Mouse (Mus musculus) G1E (cell line): ENCODE results near the gene Hoxa11. TPM values are rescaled to one million over a fixed set of nuclear protein-coding genes. Genes with fewer than 3 reads are reported as not detected.

ENCODE experiments used
- ATAC-seq: 2 replicates; pipeline ENCODE4 v1.8.0; 2016; ENCODE audit warnings: mild to moderate bottlenecking; ENCODE audit not compliant: insufficient number of reproducible peaks, poor library complexity, low FRiP score, severe bottlenecking; ENCODE audit errors: extremely low read depth
- DNase-seq: peaks from one replicate; pipeline ENCODE4 v3.0.0; 2012; ENCODE audit warnings: low spot score
- H3K27me3 ChIP-seq: 2 replicates; pipeline ENCODE4 v1.6.1; 2012; ENCODE audit warnings: mild to moderate bottlenecking, low read length, inconsistent platforms; ENCODE audit not compliant: insufficient read depth
- H3K36me3 ChIP-seq: replicated peaks from 2 replicates; pipeline ENCODE3; 2012; ENCODE audit warnings: mild to moderate bottlenecking, inconsistent platforms
- H3K4me1 ChIP-seq: 2 replicates; pipeline ENCODE4 v1.6.1; 2012; ENCODE audit warnings: low read depth, low read length, inconsistent platforms, mixed read lengths; ENCODE audit not compliant: insufficient read depth
- H3K4me3 ChIP-seq: 2 replicates; pipeline ENCODE4 v1.5.1; 2012; ENCODE audit warnings: low read depth, mild to moderate bottlenecking, inconsistent platforms, low read length, moderate library complexity, mixed read lengths
- H3K9me3 ChIP-seq: replicated peaks from 2 replicates; pipeline ENCODE4 v1.6.1; 2012; ENCODE audit warnings: inconsistent platforms
- CTCF ChIP-seq: IDR thresholded peaks from 2 replicates; pipeline ENCODE4 v1.5.1; 2012; ENCODE audit warnings: low read depth, low read length, inconsistent platforms, mixed read lengths
- GATA1 ChIP-seq: IDR thresholded peaks from 2 replicates; pipeline ENCODE4 v1.6.1; 2012; ENCODE audit warnings: borderline replicate concordance, low read length, inconsistent platforms, mixed read lengths
- GATA2 ChIP-seq: IDR thresholded peaks from 2 replicates; pipeline ENCODE4 v1.6.1; 2012; ENCODE audit warnings: low read depth, low read length, inconsistent platforms, borderline replicate concordance
- POLR2AphosphoS5 ChIP-seq: IDR thresholded peaks from 2 replicates; pipeline ENCODE4 v1.6.1; 2012; ENCODE audit warnings: low read depth, low read length, inconsistent platforms; ENCODE audit not compliant: insufficient replicate concordance
- TAL1 ChIP-seq: conservative IDR thresholded peaks from 2 replicates; pipeline ENCODE4 v1.6.1; 2012; ENCODE audit warnings: low read depth, low read length, inconsistent platforms, mixed read lengths
- polyA plus RNA-seq: library from polyadenylated mRNA; stranded (reverse); fragments of >175 nt; gene quantifications from 2 replicates; pipeline ENCODE4 v1.2.3, GENCODE M21; 2012
- total RNA-seq, 2 experiments: library from RNA; stranded (forward) in 1 of 2; stranded (reverse) in 1 of 2; fragments of 200-1000 nt in 1 of 2; fragments of >200 nt in 1 of 2; fragmentation: Nextera tagmentation in 1 of 2; gene quantifications; 2 replicates each; pipeline ENCODE4 v1.2.3; 2014 to 2017

Hoxa11 gene
- total and polyA plus RNA-seq, 3 experiments: not detected

DNA sequence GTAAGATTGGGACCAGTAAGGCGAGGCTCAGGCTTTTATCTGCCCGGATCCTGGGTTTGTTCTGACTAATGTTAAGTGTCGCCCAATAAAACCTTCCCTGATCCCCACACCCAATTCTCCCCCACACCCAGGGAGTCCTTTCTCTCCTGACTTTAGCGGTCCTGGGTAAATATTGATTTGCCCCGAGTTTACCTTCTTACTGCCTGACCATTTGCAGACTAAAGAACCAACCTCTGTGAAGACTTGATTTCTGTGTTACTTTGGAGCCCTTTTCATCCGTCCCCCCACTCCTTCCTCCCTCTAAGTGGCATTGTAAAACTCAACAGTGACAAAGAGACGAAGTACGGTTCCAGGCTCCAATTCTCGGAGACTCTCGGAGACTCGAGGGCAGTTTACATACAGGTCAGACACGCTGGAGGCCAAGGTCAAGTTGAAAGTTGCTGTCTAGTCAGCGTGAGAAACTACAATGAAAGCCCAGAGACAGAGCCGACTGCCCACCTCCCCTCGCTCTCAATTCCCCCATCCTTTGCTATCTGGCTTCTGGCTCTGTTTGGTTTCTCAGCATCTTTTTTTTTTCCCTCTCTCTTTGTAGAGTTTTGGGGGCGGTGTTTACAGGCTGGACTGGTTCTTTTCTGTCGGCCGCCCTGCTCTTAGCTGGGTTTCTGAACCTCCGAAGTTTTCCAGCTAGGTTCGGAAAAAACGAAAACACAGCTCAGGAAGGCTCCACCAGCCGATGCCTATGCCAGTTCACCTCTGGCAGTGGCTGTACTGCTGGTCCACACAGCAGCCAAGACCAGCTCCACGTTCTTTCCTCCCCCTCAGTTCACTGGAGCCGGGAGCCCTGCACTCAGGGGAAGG lies 17.1 kb upstream of the Hoxa11 start:
- DNase-seq (no peak), ATAC-seq (no peak)
- H3K36me3 ChIP-seq: no peaks in the 10 kb centered on the region
- no peak for TF ChIP-seq GATA1
- no peak for TF ChIP-seq CTCF
- TF ChIP-seq GATA2: no peak
- no peak for TF ChIP-seq TAL1
- no peak for TF ChIP-seq POLR2AphosphoS5
- no peaks in the 10 kb centered on the region for H3K4me1 ChIP-seq
- peaks cover 28% of the 10 kb centered on the region for H3K27me3 ChIP-seq
- H3K9me3 ChIP-seq: peaks cover 12% of the 10 kb centered on the region
- H3K4me3 ChIP-seq: no peak overlapping the region

DNA sequence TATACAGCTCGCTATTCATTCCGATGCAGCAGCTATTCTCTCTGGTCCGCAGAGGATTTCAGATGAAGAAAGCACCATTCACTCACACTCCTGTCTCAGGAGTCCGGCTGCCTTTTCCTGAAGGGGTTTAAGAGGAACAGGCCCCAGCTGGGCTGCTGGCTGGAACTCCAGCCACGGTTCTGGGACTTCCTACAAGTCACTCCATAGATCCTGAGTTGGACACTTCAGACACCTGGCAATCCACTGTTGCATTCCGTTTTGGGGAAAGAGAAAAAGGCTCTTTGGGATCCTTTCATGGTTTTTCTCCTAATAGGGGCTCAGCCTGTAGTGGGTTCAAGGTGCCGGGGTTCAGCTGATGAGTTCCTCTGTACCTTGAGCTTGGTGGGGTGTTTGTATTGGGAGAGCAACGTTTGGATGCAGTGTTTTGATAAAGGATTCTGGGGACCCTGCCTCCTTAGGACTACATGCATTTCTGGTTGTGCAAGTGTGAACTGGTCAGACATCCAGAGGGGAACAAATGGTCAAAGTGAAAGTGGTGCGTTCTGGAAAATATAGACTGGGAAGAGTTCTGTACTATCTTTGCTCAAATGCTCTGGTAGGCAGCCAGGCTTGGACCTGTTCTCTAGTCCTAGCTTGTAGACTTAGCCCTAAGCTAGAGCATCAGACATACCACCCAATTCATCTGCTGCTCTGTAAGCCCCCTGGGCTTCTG lies 16.3 kb upstream of the Hoxa11 start:
- Histone ChIP-seq H3K9me3 (peaks cover 12% of the 10 kb centered on the region), H3K4me1 (no peaks in the 10 kb centered on the region), H3K27me3 (peaks cover 28% of the 10 kb centered on the region), H3K36me3 (no peaks in the 10 kb centered on the region), H3K4me3 (no peak overlapping the region)
- no peak for DNase-seq
- ATAC-seq: no peak
- TF ChIP-seq GATA1: no peak
- TF ChIP-seq CTCF: no peak
- TF ChIP-seq TAL1: no peak

DNA sequence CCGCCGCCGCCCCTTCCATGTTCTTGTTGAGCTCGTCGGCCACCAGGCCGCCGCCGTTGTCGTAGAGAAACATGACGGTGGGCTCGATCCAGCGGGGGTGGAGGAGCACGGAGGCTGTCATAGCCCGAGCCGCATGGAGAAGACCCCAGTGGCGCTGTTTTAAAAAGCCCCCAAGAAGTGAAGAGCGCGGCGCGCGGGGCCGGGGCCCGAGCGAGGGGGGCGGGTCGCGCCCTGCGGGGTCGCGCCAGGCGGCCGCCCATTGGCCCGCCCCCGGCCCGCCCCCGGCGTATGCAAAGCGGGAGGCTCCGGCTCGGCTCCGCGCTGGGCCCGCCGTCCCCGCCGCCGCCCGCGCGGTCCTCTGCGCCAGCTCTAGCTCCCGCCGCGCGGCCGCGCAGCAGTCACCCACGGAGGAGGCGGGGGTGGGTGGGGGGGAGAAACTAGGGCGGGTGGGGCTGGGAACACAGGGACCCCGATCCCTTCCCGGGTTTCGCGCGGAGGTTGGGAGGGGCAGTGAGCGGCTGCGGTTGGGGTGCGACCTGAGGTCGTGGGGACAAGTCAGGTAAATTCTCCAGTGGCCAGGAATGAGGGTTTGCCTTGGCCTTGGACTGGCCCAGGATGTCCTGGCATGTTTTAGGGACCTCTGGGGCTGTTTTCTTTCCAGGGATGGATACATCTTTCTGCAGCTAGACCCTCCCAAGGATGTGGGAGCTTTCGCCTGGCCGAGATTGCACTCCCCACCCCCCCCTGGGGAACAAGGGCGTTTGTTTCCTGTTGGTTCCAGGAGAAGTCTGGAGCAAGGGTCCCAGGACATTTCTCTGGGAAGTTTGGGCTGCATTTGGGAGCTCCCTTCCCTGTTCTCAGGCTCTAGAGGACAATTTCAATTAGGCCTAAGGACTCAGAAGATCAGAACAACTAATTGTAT lies 15.3 kb upstream of the Hoxa11 start, which contains the start of gene Hoxa13:
TSS of gene Hoxa13 (minus strand) at position 227 of the 922 bp plus-strand sequence.
- TF ChIP-seq TAL1 (no peak), POLR2AphosphoS5 (no peak), GATA2 (no peak), CTCF (no peak), GATA1 (no peak)
- Histone ChIP-seq H3K4me3 (no peak within 1 kb of the TSS), H3K9me3 (peaks cover 12% of the 10 kb centered on the region), H3K4me1 (no peaks in the 10 kb centered on the region), H3K36me3 (no peaks in the 10 kb centered on the region), H3K27me3 (peaks cover 23% of the 10 kb centered on the region)
- no peak for ATAC-seq
- no peak for DNase-seq

DNA sequence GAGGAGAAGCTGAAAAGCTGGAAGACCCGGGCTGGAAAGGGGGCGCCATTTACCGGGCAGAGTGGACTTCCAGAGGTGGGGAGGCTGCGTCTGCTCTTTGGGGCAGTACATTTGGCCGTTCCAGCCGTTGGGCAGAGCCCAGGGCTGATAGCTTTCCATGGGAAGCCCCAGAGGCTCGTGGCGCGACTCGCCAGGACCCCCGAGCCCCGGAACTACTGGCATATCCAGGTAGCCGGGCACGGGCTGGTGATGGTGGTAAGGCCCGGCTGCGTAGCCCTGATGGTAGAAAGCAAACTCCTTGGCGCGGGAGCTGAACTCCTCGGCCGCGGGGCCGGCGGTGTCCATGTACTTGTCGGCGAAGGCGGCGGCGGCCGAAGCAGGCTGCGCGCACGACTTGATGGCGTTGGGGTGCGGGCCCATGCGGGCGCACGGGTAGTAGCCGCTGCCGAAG lies 14.2 kb upstream of the Hoxa11 start:
- DNase-seq (no peak), ATAC-seq (no peak)
- Histone ChIP-seq H3K27me3 (peaks cover 13% of the 10 kb centered on the region), H3K9me3 (peaks cover 12% of the 10 kb centered on the region), H3K4me3 (no peak overlapping the region), H3K4me1 (no peaks in the 10 kb centered on the region), H3K36me3 (no peaks in the 10 kb centered on the region)
- no peak for TF ChIP-seq CTCF
- TF ChIP-seq TAL1: no peak
- no peak for TF ChIP-seq GATA1
- no peak for TF ChIP-seq POLR2AphosphoS5
- TF ChIP-seq GATA2: no peak

DNA sequence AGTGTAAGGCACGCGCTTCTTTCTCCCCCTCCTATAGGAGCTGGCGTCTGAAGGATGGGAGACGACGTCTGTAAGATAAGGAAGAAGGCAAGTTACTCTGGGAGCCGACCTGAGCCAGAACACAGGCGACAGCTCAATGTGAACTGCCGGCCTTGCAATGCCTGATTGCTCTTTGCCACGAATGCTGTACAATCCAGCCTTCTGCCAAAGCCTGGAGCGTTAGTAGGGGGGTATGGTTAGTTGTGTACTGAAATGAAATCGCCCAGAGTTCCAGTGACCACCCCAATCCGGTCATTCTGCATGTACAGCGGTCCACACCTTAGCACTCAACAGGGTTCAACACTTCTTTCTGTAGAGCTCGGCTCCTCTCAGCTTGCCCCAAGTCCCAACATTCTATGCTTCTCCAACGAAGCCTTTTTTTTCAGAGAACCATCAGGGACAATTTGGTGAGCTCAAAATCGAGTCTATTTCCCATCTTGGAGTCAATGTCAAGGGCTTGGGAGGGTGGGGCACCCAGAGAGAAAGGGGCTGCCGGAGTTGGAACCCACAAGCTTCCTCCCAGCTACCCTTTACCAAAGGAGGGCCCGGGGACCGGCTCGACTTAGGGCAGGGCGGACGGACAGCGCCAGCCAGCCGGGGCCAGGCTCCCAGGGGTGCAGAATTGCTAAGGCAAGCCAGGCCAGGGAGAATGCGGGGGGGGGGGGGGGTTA lies 13.6 kb upstream of the Hoxa11 start:
- ATAC-seq (no peak), DNase-seq (no peak)
- Histone ChIP-seq H3K4me3 (no peak overlapping the region), H3K9me3 (peaks cover 12% of the 10 kb centered on the region), H3K36me3 (no peaks in the 10 kb centered on the region), H3K27me3 (peaks cover 13% of the 10 kb centered on the region), H3K4me1 (no peaks in the 10 kb centered on the region)
- TF ChIP-seq POLR2AphosphoS5 (no peak), CTCF (no peak), GATA1 (no peak), GATA2 (no peak), TAL1 (no peak)
